Mouse (Mus musculus) CH12.LX (cell line): ENCODE measurements around the gene Tmbim6. TPM values are rescaled to one million over a fixed set of nuclear protein-coding genes. Genes with fewer than 3 reads are reported as not detected.

Experiments
- DNase-seq: peaks from one replicate; pipeline ENCODE4 v3.0.0-alpha.2; 2013; ENCODE audit errors: extremely low read depth
- H3K27ac ChIP-seq: 2 replicates; pipeline ENCODE4 v1.5.1; 2012; ENCODE audit warnings: low read depth, mild to moderate bottlenecking, control low read depth, moderate library complexity; ENCODE audit not compliant: insufficient read depth
- H3K27me3 ChIP-seq: replicated peaks from 2 replicates; pipeline ENCODE3; 2012; ENCODE audit warnings: inconsistent platforms
- H3K36me3 ChIP-seq, 2 experiments: replicated peaks in 1 of 2; 2 replicates each; pipeline versions ENCODE3 to v1.6.1; 2012; ENCODE audit warnings: inconsistent platforms in 1 of 2, low read length in 1 of 2, mild to moderate bottlenecking in 1 of 2, mixed read lengths in 1 of 2, moderate library complexity in 1 of 2; ENCODE audit not compliant: control insufficient read depth in 1 of 2, insufficient read depth in 1 of 2
- H3K4me1 ChIP-seq, 2 experiments: 2 replicates each; pipeline ENCODE4 v1.6.1; 2012; ENCODE audit warnings: inconsistent platforms in 1 of 2, moderate library complexity in 1 of 2; ENCODE audit not compliant: insufficient read depth in 2 of 2, control insufficient read depth in 1 of 2
- H3K4me2 ChIP-seq: 2 replicates; pipeline ENCODE4 v1.6.1; 2012; ENCODE audit warnings: low read depth, mild to moderate bottlenecking, control low read depth; ENCODE audit not compliant: poor library complexity, insufficient read depth, severe bottlenecking
- H3K4me3 ChIP-seq, 3 experiments: fragments of 150-350 bp in 1 of 3; sonication (generic) in 1 of 3; replicated peaks in 1 of 3; 2 replicates each; pipeline versions ENCODE3 to v1.5.1; 2011 to 2012; ENCODE audit warnings: low read depth in 2 of 3, low read length in 2 of 3, mild to moderate bottlenecking in 2 of 3, moderate library complexity in 2 of 3, control low read depth in 1 of 3, improper control_type of control experiment in 1 of 3, inconsistent platforms in 1 of 3, mixed read lengths in 1 of 3; ENCODE audit not compliant: poor library complexity in 1 of 3
- H3K79me2 ChIP-seq: replicated peaks from 2 replicates; pipeline ENCODE4 v1.6.1; 2012; ENCODE audit warnings: mild to moderate bottlenecking, moderate library complexity; ENCODE audit not compliant: control insufficient read depth, poor library complexity, insufficient read depth, severe bottlenecking; ENCODE audit errors: extremely low read depth
- H3K9ac ChIP-seq: 2 replicates; pipeline ENCODE4 v1.6.1; 2012; ENCODE audit warnings: low read depth, mild to moderate bottlenecking, control low read depth, moderate library complexity; ENCODE audit not compliant: insufficient read depth
- H3K9me3 ChIP-seq: replicated peaks from 2 replicates; pipeline ENCODE3; 2012; ENCODE audit warnings: low read length, inconsistent platforms, mixed read lengths
- CTCF ChIP-seq, 2 experiments: IDR thresholded peaks in 1 of 2; conservative IDR thresholded peaks in 1 of 2; 2 replicates each; pipeline ENCODE4 v1.5.1; 2011 to 2012; ENCODE audit warnings: low read depth in 2 of 2, low read length in 2 of 2, improper control_type of control experiment in 1 of 2, inconsistent platforms in 1 of 2, mild to moderate bottlenecking in 1 of 2, moderate library complexity in 1 of 2
- ELF1 ChIP-seq: IDR thresholded peaks from 2 replicates; pipeline ENCODE4 v1.6.1; 2014; ENCODE audit warnings: low read depth, mild to moderate bottlenecking, inconsistent platforms, low read length, improper control_type of control experiment
- ETS1 ChIP-seq: conservative IDR thresholded peaks from 2 replicates; pipeline ENCODE4 v1.6.1; 2012; ENCODE audit warnings: low read depth, mild to moderate bottlenecking, inconsistent platforms, low read length, improper control_type of control experiment, moderate library complexity
- JUN ChIP-seq: IDR thresholded peaks from 2 replicates; pipeline ENCODE4 v1.6.1; 2011; ENCODE audit warnings: low read depth, mild to moderate bottlenecking, low read length, improper control_type of control experiment, moderate library complexity; ENCODE audit not compliant: insufficient read depth
- MAX ChIP-seq: IDR thresholded peaks from 2 replicates; pipeline ENCODE4 v1.6.1; 2011; ENCODE audit warnings: low read length, improper control_type of control experiment
- MAZ ChIP-seq: IDR thresholded peaks from 2 replicates; pipeline ENCODE4 v1.6.1; 2012; ENCODE audit warnings: low read depth, mild to moderate bottlenecking, inconsistent platforms, low read length, improper control_type of control experiment, moderate library complexity
- NELFE ChIP-seq: IDR thresholded peaks from 2 replicates; pipeline ENCODE4 v1.6.1; 2011; ENCODE audit warnings: low read depth, low read length, improper control_type of control experiment
- NRF1 ChIP-seq: IDR thresholded peaks from 2 replicates; pipeline ENCODE4 v1.6.1; 2014; ENCODE audit warnings: low read depth, mild to moderate bottlenecking, inconsistent platforms, low read length, improper control_type of control experiment, moderate library complexity
- PAX5 ChIP-seq: IDR thresholded peaks from 2 replicates; pipeline ENCODE4 v1.6.1; 2012; ENCODE audit warnings: low read length, inconsistent platforms, mixed read lengths
- POLR2A ChIP-seq: IDR thresholded peaks from 2 replicates; pipeline ENCODE4 v1.6.1; 2011; ENCODE audit warnings: low read depth, mild to moderate bottlenecking, improper control_type of control experiment, low read length
- RAD21 ChIP-seq: IDR thresholded peaks from 2 replicates; pipeline ENCODE4 v1.6.1; 2011; ENCODE audit warnings: low read depth, mild to moderate bottlenecking, low read length, improper control_type of control experiment, moderate library complexity
- SIN3A ChIP-seq: IDR thresholded peaks from 2 replicates; pipeline ENCODE4 v1.6.1; 2012; ENCODE audit warnings: low read length, improper control_type of control experiment, inconsistent platforms
- SMC3 ChIP-seq: IDR thresholded peaks from 2 replicates; pipeline ENCODE4 v1.6.1; 2011; ENCODE audit warnings: low read depth, low read length, improper control_type of control experiment
- USF1 ChIP-seq: IDR thresholded peaks from 2 replicates; pipeline ENCODE4 v1.6.1; 2014; ENCODE audit warnings: low read depth, mild to moderate bottlenecking, inconsistent platforms, low read length, improper control_type of control experiment
- USF2 ChIP-seq: conservative IDR thresholded peaks from 2 replicates; pipeline ENCODE4 v1.6.1; 2011; ENCODE audit warnings: low read depth, low read length, improper control_type of control experiment
- ZC3H11A ChIP-seq: IDR thresholded peaks from 2 replicates; pipeline ENCODE4 v1.6.1; 2012; ENCODE audit warnings: low read depth, mild to moderate bottlenecking, inconsistent platforms, low read length, improper control_type of control experiment
- ZMIZ1 ChIP-seq: IDR thresholded peaks from 2 replicates; pipeline ENCODE4 v1.6.1; 2012; ENCODE audit warnings: low read depth, mild to moderate bottlenecking, inconsistent platforms, low read length, improper control_type of control experiment
- ZNF384 ChIP-seq: IDR thresholded peaks from 2 replicates; pipeline ENCODE4 v1.6.1; 2012; ENCODE audit warnings: low read depth, low read length, improper control_type of control experiment, inconsistent platforms
- dilution Hi-C: fragments of 300-500 bp; cut with MboI; formaldehyde crosslinking; loops from 2 replicates; pipeline ENCODE4 v1.14.3; 2020; ENCODE audit warnings: low sequenced_read_pairs; ENCODE audit not compliant: extremely low pct_unique_long_range_greater_than_20kb, extremely low pct_ligation_motif_present
- in situ Hi-C: fragments of 300-500 bp; cut with MboI; formaldehyde crosslinking; loops from 3 replicates; pipeline ENCODE4 v1.14.3; 2019; ENCODE audit warnings: low sequenced_read_pairs, low pct_ligation_motif_present, low pct_unique_long_range_greater_than_20kb, mixed read lengths
- polyA plus RNA-seq: library from polyadenylated mRNA; unstranded; fragments of >175 nt; gene quantifications from 2 replicates; pipeline ENCODE4 v1.2.1, GENCODE M21; 2012; ENCODE audit warnings: low read depth; ENCODE audit not compliant: insufficient read length
- total RNA-seq, 2 experiments: library from RNA; depleted of rRNA; stranded (reverse); fragments of 300-350 nt in 1 of 2; fragments of >200 nt in 1 of 2; gene quantifications; 2 replicates each; pipeline ENCODE4 v1.2.3; 2012 to 2014

The Tmbim6 gene
- total and polyA plus RNA-seq, 3 experiments, result 268 to 329 (median 269) TPM

GRCm38 (mm10) chr15:99406986-99407570, 14.4 kb downstream of the Tmbim6 start:
- dilution Hi-C loops, result no loop called here
- no peak for TF ChIP-seq SIN3A
- no peak for TF ChIP-seq ZC3H11A
- TF ChIP-seq NRF1, result no peak
- TF ChIP-seq POLR2A, result no peak
- no peak for TF ChIP-seq RAD21
- TF ChIP-seq ETS1, result no peak
- TF ChIP-seq ZMIZ1, result no peak
- TF ChIP-seq USF2, result no peak
- TF ChIP-seq JUN, result no peak
- TF ChIP-seq NELFE, result no peak
- TF ChIP-seq, all 38 proteins: peak for 0
- DNase-seq, result no peak
- H3K4me2 ChIP-seq, result no peak overlapping the region
- H3K27ac ChIP-seq, result no peak overlapping the region
- no peak overlapping the region for H3K9ac ChIP-seq
- no peak overlapping the region for H3K4me3 ChIP-seq
- in situ Hi-C loops, result no loop called here
- H3K4me1 ChIP-seq, result 0 out of 4 replicates have a peak, but pooled peaks cover 0 to 2% of the 10 kb centered on the region in 2 experiments
- H3K27me3 ChIP-seq, result no peaks in the 10 kb centered on the region
- H3K36me3 ChIP-seq, result peaks cover 73 to 98% of the 10 kb centered on the region in 2 experiments
- H3K79me2 ChIP-seq, result peaks cover 22% of the 10 kb centered on the region
- H3K9me3 ChIP-seq, result no peaks in the 10 kb centered on the region

GRCm38 (mm10) chr15:99408845-99409244, 16.2 kb downstream of the Tmbim6 start:
- no peaks in the 10 kb centered on the region for H3K27me3 ChIP-seq
- H3K9me3 ChIP-seq, result no peaks in the 10 kb centered on the region
- H3K4me3 ChIP-seq, result no peak overlapping the region
- TF ChIP-seq MAX (no peak), CTCF (conservative IDR thresholded peaks at IDR 0.05 in 1 of 2, IDR thresholded peaks at IDR 0.05 in 1 of 2; ENCODE audit: low read depth in 2 of 2, low read length in 2 of 2) (no peak), PAX5 (no peak), ELF1 (no peak), MAZ (no peak), SMC3 (no peak), USF2 (no peak), ZNF384 (no peak), USF1 (no peak)
- TF ChIP-seq, all 38 proteins: peak for 0
- Histone ChIP-seq H3K36me3 (peaks cover 57 to 81% of the 10 kb centered on the region in 2 experiments), H3K27ac (no peak overlapping the region), H3K9ac (no peak overlapping the region), H3K4me2 (no peak overlapping the region), H3K4me1 (no peaks in the 10 kb centered on the region), H3K79me2 (peaks cover 7% of the 10 kb centered on the region)
- in situ Hi-C loops (no loop called here), dilution Hi-C loops (no loop called here)
- DNase-seq, result no peak
